Mouse (Mus musculus): ENCODE measurements around the gene Olfr1242. TPM values are rescaled to one million over a fixed set of nuclear protein-coding genes. Genes with fewer than 3 reads are reported as not detected.

The Olfr1242 gene
- polyA plus RNA-seq (2015; fragmentation: Nextera tagmentation; extraction: Ambion mirVana), result not detected in 2 replicates

- Histone ChIP-seq H3K4me2 (replicated peaks; ENCODE audit: low read depth) (no peak within 1 kb of the TSS), H3K36me3 (ENCODE audit: control insufficient read depth, insufficient read depth, low read length) (no peaks in the 10 kb centered on the region), H3K9ac (ENCODE audit: low read length) (no peak within 1 kb of the TSS), H3K4me1 (replicated peaks; ENCODE audit: control insufficient read depth, insufficient read depth) (no peaks in the 10 kb centered on the region), H3K27ac (replicated peaks) (no peak within 1 kb of the TSS), H3K4me3 (ENCODE audit: low read depth, low read length) (no peak within 1 kb of the TSS), H3K27me3 (ENCODE audit: control insufficient read depth, insufficient read depth, low read length) (no peaks in the 10 kb centered on the region), H3K9me3 (ENCODE audit: control insufficient read depth, low read length) (no peaks in the 10 kb centered on the region)
- ATAC-seq (ENCODE audit: low FRiP score, low TSS enrichment) (no peak), DNase-seq (ENCODE audit: low spot score) (no peak)
- WGBS, result 83% methylated on average over 1 of the region's 1 CpGs
- no peak for TF ChIP-seq EP300 (optimal IDR thresholded peaks at IDR 0.05)
- no peak for TF ChIP-seq CTCF (IDR thresholded peaks at IDR 0.05; ENCODE audit: low read depth)
Measured at GRCm38 (mm10) chr2:89498235-89498634, at the start of gene Olfr1242. TSS of gene Olfr1242 (minus strand) at chr2:89498335.

GRCm38 (mm10) chr2:89544516-89544915, 46.4 kb upstream of the Olfr1242 start:
- H3K4me1 ChIP-seq (replicated peaks; ENCODE audit: control insufficient read depth, insufficient read depth), result no peaks in the 10 kb centered on the region
- no peak for DNase-seq (ENCODE audit: low spot score)
- TF ChIP-seq CTCF (IDR thresholded peaks at IDR 0.05; ENCODE audit: low read depth) (peak; percentile 52), EP300 (optimal IDR thresholded peaks at IDR 0.05) (no peak)
- H3K27me3 ChIP-seq (ENCODE audit: control insufficient read depth, insufficient read depth, low read length), result no peaks in the 10 kb centered on the region
- H3K4me3 ChIP-seq (ENCODE audit: low read depth, low read length), result no peak overlapping the region
- no peak overlapping the region for H3K9ac ChIP-seq (ENCODE audit: low read length)
- H3K36me3 ChIP-seq (ENCODE audit: control insufficient read depth, insufficient read depth, low read length), result no peaks in the 10 kb centered on the region
- H3K27ac ChIP-seq (replicated peaks), result no peak overlapping the region
- H3K4me2 ChIP-seq (replicated peaks; ENCODE audit: low read depth), result no peak overlapping the region
- no peaks in the 10 kb centered on the region for H3K9me3 ChIP-seq (ENCODE audit: control insufficient read depth, low read length)
- 52% methylated on average over 2 of the region's 2 CpGs for WGBS
- no peak for ATAC-seq (ENCODE audit: low FRiP score, low TSS enrichment)

- H3K27me3 ChIP-seq (ENCODE audit: control insufficient read depth, insufficient read depth, low read length), result no peaks in the 10 kb centered on the region
- DNase-seq (ENCODE audit: low spot score) (no peak), ATAC-seq (ENCODE audit: low FRiP score, low TSS enrichment) (no peak)
- 48% methylated on average over 1 of the region's 1 CpGs for WGBS
- TF ChIP-seq CTCF (IDR thresholded peaks at IDR 0.05; ENCODE audit: low read depth) (no peak), EP300 (optimal IDR thresholded peaks at IDR 0.05) (no peak)
- no peaks in the 10 kb centered on the region for H3K9me3 ChIP-seq (ENCODE audit: control insufficient read depth, low read length)
- H3K4me1 ChIP-seq (replicated peaks; ENCODE audit: control insufficient read depth, insufficient read depth), result no peaks in the 10 kb centered on the region
- no peak overlapping the region for H3K9ac ChIP-seq (ENCODE audit: low read length)
- H3K4me3 ChIP-seq (ENCODE audit: low read depth, low read length), result no peak overlapping the region
- no peaks in the 10 kb centered on the region for H3K36me3 ChIP-seq (ENCODE audit: control insufficient read depth, insufficient read depth, low read length)
- H3K4me2 ChIP-seq (replicated peaks; ENCODE audit: low read depth), result no peak overlapping the region
- H3K27ac ChIP-seq (replicated peaks), result no peak overlapping the region
Measured at GRCm38 (mm10) chr2:89539923-89540322, 41.8 kb upstream of the Olfr1242 start.

- Histone ChIP-seq H3K36me3 (ENCODE audit: control insufficient read depth, insufficient read depth, low read length) (no peaks in the 10 kb centered on the region), H3K27ac (replicated peaks) (no peak within 1 kb of the TSS), H3K4me1 (replicated peaks; ENCODE audit: control insufficient read depth, insufficient read depth) (no peaks in the 10 kb centered on the region), H3K9ac (ENCODE audit: low read length) (no peak within 1 kb of the TSS), H3K27me3 (ENCODE audit: control insufficient read depth, insufficient read depth, low read length) (no peaks in the 10 kb centered on the region), H3K4me3 (ENCODE audit: low read depth, low read length) (no peak within 1 kb of the TSS), H3K9me3 (ENCODE audit: control insufficient read depth, low read length) (no peaks in the 10 kb centered on the region), H3K4me2 (replicated peaks; ENCODE audit: low read depth) (no peak within 1 kb of the TSS)
- no peak for ATAC-seq (ENCODE audit: low FRiP score, low TSS enrichment)
- no peak for DNase-seq (ENCODE audit: low spot score)
- 88% methylated on average over 1 of the region's 1 CpGs for WGBS
- no peak for TF ChIP-seq EP300 (optimal IDR thresholded peaks at IDR 0.05)
Measured at GRCm38 (mm10) chr2:89531387-89531786, 33.3 kb upstream of the Olfr1242 start, which contains the start of gene Olfr1243. TSS of gene Olfr1243 (minus strand) at chr2:89531487.

DNA sequence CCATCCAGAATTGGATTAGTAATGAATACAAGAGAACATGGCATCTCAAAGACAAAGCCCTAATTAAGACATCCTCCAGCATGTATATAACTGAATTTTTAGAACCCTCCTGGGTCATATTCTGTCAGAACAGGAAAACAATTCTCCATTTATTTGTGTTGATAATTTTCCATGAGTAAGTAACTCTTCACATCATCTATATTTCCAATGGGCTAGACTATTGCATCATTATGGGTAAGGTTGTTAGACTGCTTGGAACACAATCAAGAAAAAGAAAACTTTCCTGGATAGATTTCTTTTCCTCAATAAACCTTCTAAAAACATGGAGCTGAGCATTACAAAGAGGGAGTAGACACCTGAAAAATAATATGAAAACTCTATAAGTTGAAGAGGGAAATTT, 11.1 kb downstream of the Olfr1242 start, which contains the start of gene Olfr1241:
Olfr1241 (minus strand) TSS at position 101 of the 400 bp plus-strand sequence.
- Histone ChIP-seq H3K4me2 (replicated peaks; ENCODE audit: low read depth) (no peak within 1 kb of the TSS), H3K36me3 (ENCODE audit: control insufficient read depth, insufficient read depth, low read length) (no peaks in the 10 kb centered on the region), H3K4me1 (replicated peaks; ENCODE audit: control insufficient read depth, insufficient read depth) (no peaks in the 10 kb centered on the region), H3K9me3 (ENCODE audit: control insufficient read depth, low read length) (no peaks in the 10 kb centered on the region), H3K9ac (ENCODE audit: low read length) (no peak within 1 kb of the TSS), H3K4me3 (ENCODE audit: low read depth, low read length) (no peak within 1 kb of the TSS), H3K27ac (replicated peaks) (no peak within 1 kb of the TSS), H3K27me3 (ENCODE audit: control insufficient read depth, insufficient read depth, low read length) (no peaks in the 10 kb centered on the region)
- no peak for DNase-seq (ENCODE audit: low spot score)
- no peak for ATAC-seq (ENCODE audit: low FRiP score, low TSS enrichment)
- no peak for TF ChIP-seq EP300 (optimal IDR thresholded peaks at IDR 0.05)
- no peak for TF ChIP-seq CTCF (IDR thresholded peaks at IDR 0.05; ENCODE audit: low read depth)

- H3K4me3 ChIP-seq (ENCODE audit: low read depth, low read length), result no peak within 1 kb of the TSS
- H3K9ac ChIP-seq (ENCODE audit: low read length), result no peak within 1 kb of the TSS
- H3K4me2 ChIP-seq (replicated peaks; ENCODE audit: low read depth), result no peak within 1 kb of the TSS
- no peaks in the 10 kb centered on the region for H3K9me3 ChIP-seq (ENCODE audit: control insufficient read depth, low read length)
- H3K36me3 ChIP-seq (ENCODE audit: control insufficient read depth, insufficient read depth, low read length), result no peaks in the 10 kb centered on the region
- H3K4me1 ChIP-seq (replicated peaks; ENCODE audit: control insufficient read depth, insufficient read depth), result no peaks in the 10 kb centered on the region
- H3K27me3 ChIP-seq (ENCODE audit: control insufficient read depth, insufficient read depth, low read length), result no peaks in the 10 kb centered on the region
- no peak for TF ChIP-seq CTCF (IDR thresholded peaks at IDR 0.05; ENCODE audit: low read depth)
- TF ChIP-seq EP300 (optimal IDR thresholded peaks at IDR 0.05), result no peak
- DNase-seq (ENCODE audit: low spot score), result no peak
- 82% methylated on average over 3 of the region's 3 CpGs for WGBS
- no peak within 1 kb of the TSS for H3K27ac ChIP-seq (replicated peaks)
- ATAC-seq (ENCODE audit: low FRiP score, low TSS enrichment), result no peak
Measured at GRCm38 (mm10) chr2:89442900-89443299, 55.2 kb downstream of the Olfr1242 start, which contains the start of gene Olfr1240. TSS of gene Olfr1240 (minus strand) at chr2:89443000.

Other genes starting within 250 kb of the Olfr1242 start
- not detected in 2 replicates for gene Olfr1228, start 244.3 kb downstream of the Olfr1242 start, polyA plus RNA-seq (2015; fragmentation: Nextera tagmentation; extraction: Ambion mirVana)
- gene Olfr1229, start 210.3 kb downstream of the Olfr1242 start, polyA plus RNA-seq (2015; fragmentation: Nextera tagmentation; extraction: Ambion mirVana), result not detected in 2 replicates
- gene Olfr1230, start 201.1 kb downstream of the Olfr1242 start, polyA plus RNA-seq (2015; fragmentation: Nextera tagmentation; extraction: Ambion mirVana), result not detected in 2 replicates
- gene Olfr1231, start 191.3 kb downstream of the Olfr1242 start, polyA plus RNA-seq (2015; fragmentation: Nextera tagmentation; extraction: Ambion mirVana), result 0.02 TPM in 1 of 2 replicates, not detected in the other
- gene Olfr1232, start 168.7 kb downstream of the Olfr1242 start, polyA plus RNA-seq (2015; fragmentation: Nextera tagmentation; extraction: Ambion mirVana), result not detected in 2 replicates
- gene Olfr1233, start 155.9 kb downstream of the Olfr1242 start, polyA plus RNA-seq (2015; fragmentation: Nextera tagmentation; extraction: Ambion mirVana), result 0.02 TPM in 1 of 2 replicates, not detected in the other
- not detected in 2 replicates for gene Olfr1234, start 133.5 kb downstream of the Olfr1242 start, polyA plus RNA-seq (2015; fragmentation: Nextera tagmentation; extraction: Ambion mirVana)
- not detected in 2 replicates for gene Olfr1238, start 88.7 kb downstream of the Olfr1242 start, polyA plus RNA-seq (2015; fragmentation: Nextera tagmentation; extraction: Ambion mirVana)
- not detected in 2 replicates for gene Olfr1239, start 77.9 kb downstream of the Olfr1242 start, polyA plus RNA-seq (2015; fragmentation: Nextera tagmentation; extraction: Ambion mirVana)
- not detected in 2 replicates for gene Olfr1240, start 55.3 kb downstream of the Olfr1242 start, polyA plus RNA-seq (2015; fragmentation: Nextera tagmentation; extraction: Ambion mirVana)
- gene Olfr1241, start 11.2 kb downstream of the Olfr1242 start, polyA plus RNA-seq (2015; fragmentation: Nextera tagmentation; extraction: Ambion mirVana), result not detected in 2 replicates
- not detected in 2 replicates for gene Olfr1243, start 33.2 kb upstream of the Olfr1242 start, polyA plus RNA-seq (2015; fragmentation: Nextera tagmentation; extraction: Ambion mirVana)
- not detected in 2 replicates for gene Olfr1245, start 80.1 kb upstream of the Olfr1242 start, polyA plus RNA-seq (2015; fragmentation: Nextera tagmentation; extraction: Ambion mirVana)
- gene Olfr1246, start 94.8 kb upstream of the Olfr1242 start, polyA plus RNA-seq (2015; fragmentation: Nextera tagmentation; extraction: Ambion mirVana), result not detected in 2 replicates
- gene Olfr1247, start 115.8 kb upstream of the Olfr1242 start, polyA plus RNA-seq (2015; fragmentation: Nextera tagmentation; extraction: Ambion mirVana), result 0.01 TPM in 1 of 2 replicates, not detected in the other
- gene Olfr1248, start 119.9 kb upstream of the Olfr1242 start, polyA plus RNA-seq (2015; fragmentation: Nextera tagmentation; extraction: Ambion mirVana), result not detected in 2 replicates
- not detected in 2 replicates for gene Olfr1249, start 136.6 kb upstream of the Olfr1242 start, polyA plus RNA-seq (2015; fragmentation: Nextera tagmentation; extraction: Ambion mirVana)
- gene Olfr1250, start 163.1 kb upstream of the Olfr1242 start, polyA plus RNA-seq (2015; fragmentation: Nextera tagmentation; extraction: Ambion mirVana), result not detected in 2 replicates
- not detected in 2 replicates for gene Olfr1251, start 173.6 kb upstream of the Olfr1242 start, polyA plus RNA-seq (2015; fragmentation: Nextera tagmentation; extraction: Ambion mirVana)
- gene Olfr1252, start 226.7 kb upstream of the Olfr1242 start, polyA plus RNA-seq (2015; fragmentation: Nextera tagmentation; extraction: Ambion mirVana), result not detected in 2 replicates